Mouse (Mus musculus): ENCODE results near the gene Crim1.

GRCm38 (mm10) chr17:78333275-78333674 lies 133.2 kb downstream of the Crim1 start:
- TF ChIP-seq HCFC1 (IDR thresholded peaks at IDR 0.05; ENCODE audit: borderline replicate concordance, insufficient read depth, low read length) (no peak), CHD2 (IDR thresholded peaks at IDR 0.05; ENCODE audit: low read depth, low read length) (no peak), ZNF384 (IDR thresholded peaks at IDR 0.05; ENCODE audit: low read depth, low read length) (no peak), ZC3H11A (IDR thresholded peaks at IDR 0.05; ENCODE audit: borderline replicate concordance, low read depth, low read length) (no peak), MAFK (IDR thresholded peaks at IDR 0.05; ENCODE audit: insufficient read depth, low read depth, low read length) (no peak)
